Mouse (Mus musculus) liver, embryonic 14.5 days (tissue): ENCODE results near the gene Wbp2.

ENCODE experiments used
- CTCF ChIP-seq: IDR thresholded peaks from 2 replicates; pipeline ENCODE4 v1.5.1; 2016; ENCODE audit warnings: antibody characterized with exemption, low read depth, control low read depth
- EP300 ChIP-seq: IDR thresholded peaks from 2 replicates; pipeline ENCODE4 v1.6.1; 2016; ENCODE audit warnings: antibody characterized with exemption, low read depth

DNA sequence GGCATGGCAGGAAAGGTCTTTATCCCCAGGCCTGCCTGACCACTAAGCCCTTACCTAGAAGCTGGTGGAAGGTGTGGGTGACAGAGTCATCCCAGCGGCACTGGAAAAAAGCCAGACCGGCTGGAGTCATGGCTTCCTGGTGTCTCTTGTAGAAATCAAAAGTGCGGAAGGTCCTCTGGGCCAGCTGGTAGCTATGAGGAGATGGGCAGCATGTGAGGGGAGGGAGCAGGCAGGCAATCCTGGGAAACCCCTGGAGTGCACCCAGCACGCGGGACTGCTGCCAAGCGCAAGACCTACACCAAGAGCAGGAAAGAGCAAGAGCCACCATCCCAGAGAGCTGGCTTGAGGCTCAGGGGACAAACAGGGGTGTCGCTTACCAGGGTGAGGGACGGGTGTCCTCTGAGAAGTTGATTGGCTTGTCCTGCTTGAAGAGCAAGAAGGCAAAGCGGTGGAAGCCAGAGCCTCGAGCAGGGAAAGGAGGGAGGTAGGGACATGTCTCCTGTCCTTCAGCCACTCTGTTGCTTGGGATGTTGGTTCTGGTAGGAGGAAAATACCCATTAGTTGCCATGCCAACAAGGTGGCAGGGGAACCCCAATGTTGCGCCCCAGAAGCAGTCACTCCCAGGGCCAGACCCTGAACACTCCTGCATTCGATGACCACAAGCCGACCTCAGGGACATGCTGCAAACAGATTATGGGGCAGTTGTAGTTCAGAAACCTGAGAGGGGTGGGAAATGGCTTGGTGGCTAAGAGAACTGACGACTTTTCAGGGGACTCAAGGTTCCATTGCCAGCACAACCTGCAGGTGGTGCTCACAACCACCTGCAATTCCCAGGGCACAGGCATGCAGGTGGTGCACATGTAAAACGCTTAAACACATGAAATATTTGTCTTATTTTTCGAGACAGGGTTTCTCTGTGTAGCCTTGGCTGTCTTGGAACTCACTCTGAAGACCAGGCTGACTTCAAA, 45.9 kb upstream of the Wbp2 start:
- TF ChIP-seq EP300 = no peak
- TF ChIP-seq CTCF = peak; percentile 60
